Comparison of ENCODE assay signal across 8 mouse cellular contexts in the genomic region with DNA sequence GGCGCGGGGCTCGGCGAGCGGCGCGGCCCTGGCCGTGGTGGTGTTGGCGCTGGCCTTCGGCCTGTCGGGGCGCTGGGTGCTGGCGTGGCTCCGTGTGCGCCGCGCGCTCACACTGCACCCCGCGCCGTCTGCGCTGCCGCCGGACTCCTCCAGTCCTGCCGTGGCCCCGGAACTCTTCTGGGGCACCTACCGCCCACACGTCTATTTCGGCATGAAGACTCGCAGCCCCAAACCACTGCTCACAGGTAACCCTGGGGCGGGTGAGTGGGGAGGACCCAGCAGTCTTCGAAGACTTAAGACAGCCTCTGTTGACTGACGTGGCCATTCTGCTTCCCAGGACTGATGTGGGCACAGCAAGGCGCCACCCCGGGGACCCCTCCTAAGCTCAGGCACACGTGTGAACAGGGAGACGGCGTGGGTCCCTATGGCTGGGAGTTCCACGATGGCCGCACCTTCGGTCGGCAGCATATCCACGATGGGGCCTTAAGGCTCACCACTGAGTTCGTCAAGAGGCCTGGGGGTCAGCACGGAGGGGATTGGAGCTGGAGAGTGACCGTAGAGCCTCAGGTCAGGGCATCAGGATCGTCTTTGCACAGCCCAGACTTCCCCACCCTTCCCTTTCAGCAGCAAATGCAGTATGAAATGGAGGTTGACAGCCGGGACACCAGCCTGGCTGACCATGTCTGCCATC. TPM values are rescaled to one million over a fixed set of nuclear protein-coding genes. Genes with fewer than 3 reads are reported as not detected.
A peak's percentile ranks its signal among the peaks of the same experiment; 100 is the strongest.
DNase-seq lines count a peak whose midpoint lies in the region; ATAC-seq and TF ChIP-seq lines count a peak whose summit lies in the region.

No protein-coding gene starts in this region.

- no peak for DNase-seq in layer of hippocampus, adult 2 months (ENCODE audit: low spot score in 2 of 2)
- DNase-seq in layer of hippocampus, adult 8-10 months (ENCODE audit: low spot score in 2 of 2), result no peak
- DNase-seq in testis, postnatal 14 days (ENCODE audit: low spot score), result peak; percentile 50
- no peak for DNase-seq in gastrocnemius, adult 8-10 months (ENCODE audit: low spot score in 2 of 2)
- DNase-seq in embryo, embryonic 10.5 days (ENCODE audit: low spot score), result no peak

- peak overlapping the region; percentile 99 for H3K4me2 ChIP-seq in liver, embryonic 16.5 days (ENCODE audit: low read depth, low read length)

- peak overlapping the region; percentile 84 for H3K27ac ChIP-seq in layer of hippocampus, adult 2 months
- peak overlapping the region; percentile 93 for H3K27ac ChIP-seq in liver, embryonic 16.5 days (ENCODE audit: low read length)

- peak; percentile 50 for ATAC-seq in activated CD4-positive, CD25-positive, alpha-beta regulatory T cell, adult 4 months
- ATAC-seq in granulocyte monocyte progenitor cell, adult 5-6 weeks (replicated peaks; ENCODE audit: poor library complexity, severe bottlenecking), result peak; percentile 5; the same call in 1 of the 2 replicates
- ATAC-seq in liver, embryonic 16.5 days (ENCODE audit: low read depth), result no peak; the same call in 1 of the 2 replicates

- H3K9ac ChIP-seq in liver, embryonic 16.5 days (ENCODE audit: low read depth, low read length), result peak overlapping the region; percentile 86

- H3K4me3 ChIP-seq in layer of hippocampus, adult 2 months, result peak overlapping the region; percentile 88
- peak overlapping the region; percentile 82 for H3K4me3 ChIP-seq in liver, embryonic 16.5 days (ENCODE audit: low read depth, low read length)

- no peaks in the 10 kb centered on the region for H3K27me3 ChIP-seq in liver, embryonic 16.5 days (ENCODE audit: control insufficient read depth, insufficient read depth, low read depth, low read length)

- WGBS in liver, embryonic 16.5 days (ENCODE audit: insufficient replicate concordance), result under 1% methylated on average over 48 of the region's 48 CpGs

- TF ChIP-seq CTCF in layer of hippocampus, adult 2 months (conservative IDR thresholded peaks at IDR 0.05), result no peak

- no peaks in the 10 kb centered on the region for H3K9me3 ChIP-seq in liver, embryonic 16.5 days (replicated peaks; ENCODE audit: control insufficient read depth, low read length)

- H3K36me3 ChIP-seq in liver, embryonic 16.5 days (ENCODE audit: control insufficient read depth, insufficient read depth), result peaks cover 8% of the 10 kb centered on the region; the same call in 1 of the 2 replicates

- H3K4me1 ChIP-seq in liver, embryonic 16.5 days (ENCODE audit: control insufficient read depth, low read depth, low read length), result peaks cover 46% of the 10 kb centered on the region

RNA-seq across cellular contexts. Expression of a gene that starts 0.5 kb away (rescaled TPM):
- 10 to 100 TPM; 24.0 to 26.4 TPM for total RNA-seq in layer of hippocampus, adult 2 months (2021)
- 10 to 100 TPM; 23.7 to 30.1 (median 28.2) TPM for total RNA-seq in layer of hippocampus, adult 8-10 months (2022)
- polyA plus RNA-seq in activated CD4-positive, CD25-positive, alpha-beta regulatory T cell, adult 4 months (2017; shearing (Covaris generic)), result 10 to 100 TPM in 1 of 2 experiments, 1 to 10 TPM in 1; 8.7 to 12.5 TPM
- total RNA-seq in granulocyte monocyte progenitor cell, adult 5-6 weeks (2014; fragmentation: Nextera tagmentation), result 90.1 and 93.4 TPM in 2 replicates
- total RNA-seq in granulocyte monocyte progenitor cell, adult 5-6 weeks (2017), result 137 and 158 TPM in 2 replicates
- 4.5 and 6.8 TPM in 2 replicates for polyA plus RNA-seq in liver, embryonic 16.5 days (2015; fragmentation: Nextera tagmentation; extraction: Ambion mirVana)
- total RNA-seq in gastrocnemius, adult 8-10 months (2022), result 1 to 10 TPM; 5.3 to 5.9 (median 5.5) TPM

RNA-seq across cellular contexts. Expression of a gene that starts 5.5 kb away (rescaled TPM):
- total RNA-seq in layer of hippocampus, adult 2 months (2021), result 10 to 100 TPM; 55.9 to 56.1 TPM
- total RNA-seq in layer of hippocampus, adult 8-10 months (2022), result 10 to 100 TPM; 47.2 to 57.7 (median 52.1) TPM
- 10 to 100 TPM; 21.2 to 31.7 TPM for polyA plus RNA-seq in activated CD4-positive, CD25-positive, alpha-beta regulatory T cell, adult 4 months (2017; shearing (Covaris generic))
- 31.4 and 38.9 TPM in 2 replicates for total RNA-seq in granulocyte monocyte progenitor cell, adult 5-6 weeks (2014; fragmentation: Nextera tagmentation)
- 77.6 and 91.3 TPM in 2 replicates for total RNA-seq in granulocyte monocyte progenitor cell, adult 5-6 weeks (2017)
- 27.2 and 28.3 TPM in 2 replicates for polyA plus RNA-seq in liver, embryonic 16.5 days (2015; fragmentation: Nextera tagmentation; extraction: Ambion mirVana)
- total RNA-seq in gastrocnemius, adult 8-10 months (2022), result 10 to 100 TPM; 39.1 to 50.7 (median 45.1) TPM

RNA-seq across cellular contexts. Expression of a gene that starts 7.0 kb away (rescaled TPM):
- 10 to 100 TPM; 64.9 to 67.4 TPM for total RNA-seq in layer of hippocampus, adult 2 months (2021)
- 10 to 100 TPM; 52.2 to 63.0 (median 61.9) TPM for total RNA-seq in layer of hippocampus, adult 8-10 months (2022)
- 10 to 100 TPM; 63.9 to 66.3 TPM for polyA plus RNA-seq in activated CD4-positive, CD25-positive, alpha-beta regulatory T cell, adult 4 months (2017; shearing (Covaris generic))
- 48.6 and 78.4 TPM in 2 replicates for total RNA-seq in granulocyte monocyte progenitor cell, adult 5-6 weeks (2014; fragmentation: Nextera tagmentation)
- total RNA-seq in granulocyte monocyte progenitor cell, adult 5-6 weeks (2017), result 14.6 and 29.1 TPM in 2 replicates
- polyA plus RNA-seq in liver, embryonic 16.5 days (2015; fragmentation: Nextera tagmentation; extraction: Ambion mirVana), result 66.1 and 73.4 TPM in 2 replicates
- total RNA-seq in gastrocnemius, adult 8-10 months (2022), result 100 to 1,000 TPM; 102 to 112 (median 107) TPM

RNA-seq across cellular contexts. Expression of a gene that starts 9.4 kb away (rescaled TPM):
- 10 to 100 TPM; 22.3 to 25.4 TPM for total RNA-seq in layer of hippocampus, adult 2 months (2021)
- total RNA-seq in layer of hippocampus, adult 8-10 months (2022), result 10 to 100 TPM; 20.6 to 29.8 (median 26.7) TPM
- polyA plus RNA-seq in activated CD4-positive, CD25-positive, alpha-beta regulatory T cell, adult 4 months (2017; shearing (Covaris generic)), result 1 to 10 TPM; 1.3 to 2.4 TPM
- 17.2 and 22.8 TPM in 2 replicates for total RNA-seq in granulocyte monocyte progenitor cell, adult 5-6 weeks (2014; fragmentation: Nextera tagmentation)
- total RNA-seq in granulocyte monocyte progenitor cell, adult 5-6 weeks (2017), result 32.9 and 47.6 TPM in 2 replicates
- 4.1 and 5.2 TPM in 2 replicates for polyA plus RNA-seq in liver, embryonic 16.5 days (2015; fragmentation: Nextera tagmentation; extraction: Ambion mirVana)
- 10 to 100 TPM; 14.3 to 18.2 (median 16.2) TPM for total RNA-seq in gastrocnemius, adult 8-10 months (2022)

RNA-seq across cellular contexts. Expression of a gene that starts 14.4 kb away (rescaled TPM):
- 1 to 10 TPM; 8.5 to 9.5 TPM for total RNA-seq in layer of hippocampus, adult 2 months (2021)
- 1 to 10 TPM; 7.5 to 9.1 (median 8.5) TPM for total RNA-seq in layer of hippocampus, adult 8-10 months (2022)
- 1 to 10 TPM in 1 of 2 experiments, under 1 TPM in 1; 0.52 to 1.0 TPM for polyA plus RNA-seq in activated CD4-positive, CD25-positive, alpha-beta regulatory T cell, adult 4 months (2017; shearing (Covaris generic))
- 2.0 and 6.3 TPM in 2 replicates for total RNA-seq in granulocyte monocyte progenitor cell, adult 5-6 weeks (2014; fragmentation: Nextera tagmentation)
- total RNA-seq in granulocyte monocyte progenitor cell, adult 5-6 weeks (2017), result 2.6 TPM in 2 replicates
- polyA plus RNA-seq in liver, embryonic 16.5 days (2015; fragmentation: Nextera tagmentation; extraction: Ambion mirVana), result 0.81 and 1.1 TPM in 2 replicates
- under 1 TPM; 0.60 to 0.99 (median 0.82) TPM for total RNA-seq in gastrocnemius, adult 8-10 months (2022)
